Mouse (Mus musculus) skeletal muscle tissue, adult 2 months (tissue): ENCODE measurements around the gene Taf5.

Experiments
- DNase-seq: peaks from one replicate; pipeline ENCODE4 v3.0.0-alpha.2; 2012; ENCODE audit warnings: low read depth, low spot score

Gene Taf5

DNA sequence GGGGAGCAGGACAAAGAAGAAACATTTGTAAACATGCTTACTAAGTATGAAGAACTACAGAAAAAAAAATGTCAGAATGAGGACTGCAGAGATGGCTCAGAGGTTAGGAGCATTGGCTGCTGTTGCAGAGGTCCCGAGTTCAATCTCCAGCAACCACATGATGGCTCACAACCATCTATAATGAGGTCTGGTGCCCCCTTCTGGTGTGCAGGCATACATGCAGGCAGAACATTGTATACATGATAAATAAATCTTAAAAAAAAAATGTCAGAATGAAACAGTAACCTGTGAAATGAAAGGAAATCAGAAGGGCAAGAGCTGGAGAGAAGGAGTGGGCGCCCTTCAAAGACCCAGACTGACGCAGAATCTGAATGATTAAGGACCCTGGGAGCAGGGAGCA, 1.7 kb upstream of the Taf5 start:
- no peak for DNase-seq

DNA sequence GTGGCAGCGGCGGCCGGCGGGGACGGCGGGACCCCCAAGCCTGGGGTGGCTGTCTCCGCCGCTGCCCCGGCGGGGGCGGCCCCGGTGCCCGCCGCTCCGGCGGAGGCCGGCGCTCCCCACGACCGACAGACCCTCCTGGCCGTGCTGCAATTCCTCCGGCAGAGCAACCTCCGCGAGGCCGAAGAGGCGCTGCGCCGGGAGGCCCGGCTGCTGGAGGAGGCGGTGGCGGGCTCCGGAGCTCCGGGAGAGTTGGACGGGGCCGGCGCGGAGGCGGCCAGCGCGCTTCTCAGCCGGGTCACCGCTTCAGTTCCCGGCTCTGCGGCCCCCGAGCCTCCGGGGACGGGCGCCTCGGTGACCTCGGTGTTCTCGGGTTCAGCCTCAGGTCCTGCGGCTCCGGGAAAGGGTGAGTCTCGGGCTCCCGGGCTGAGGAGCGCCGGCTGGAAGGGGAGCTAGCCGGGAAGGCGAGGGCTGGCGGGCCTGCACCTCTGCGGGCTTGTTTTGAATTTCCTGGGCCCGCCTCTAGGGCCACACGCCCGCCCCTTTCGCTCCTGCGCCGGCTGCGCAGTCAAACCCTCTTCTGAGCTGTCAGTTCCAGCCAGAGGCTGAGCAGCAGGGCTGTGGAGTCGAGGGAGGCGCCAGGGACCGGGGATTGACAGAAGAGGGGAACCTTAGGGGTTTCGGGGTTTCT, 522 bp downstream of the Taf5 start:
- DNase-seq, result peak; percentile 68

DNA sequence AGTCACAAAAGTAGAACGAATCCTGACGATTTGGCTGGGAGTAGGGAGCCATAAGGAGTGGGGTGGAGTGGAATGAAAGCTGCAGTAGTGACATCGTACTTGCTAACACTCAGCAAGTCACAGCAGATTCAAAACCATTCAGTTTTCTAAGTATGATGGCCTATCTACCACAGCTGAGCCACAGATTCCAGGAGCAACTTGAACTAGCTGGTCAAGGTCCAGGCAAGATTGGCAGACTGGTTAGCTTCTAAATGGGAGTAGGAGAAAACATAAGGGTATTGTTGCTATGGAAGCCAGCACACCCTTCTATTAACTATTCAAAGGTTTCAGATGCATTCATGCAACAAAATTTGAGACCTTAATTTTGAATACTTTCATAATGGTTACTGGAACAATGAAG, 20.7 kb downstream of the Taf5 start:
- no peak for DNase-seq

DNA sequence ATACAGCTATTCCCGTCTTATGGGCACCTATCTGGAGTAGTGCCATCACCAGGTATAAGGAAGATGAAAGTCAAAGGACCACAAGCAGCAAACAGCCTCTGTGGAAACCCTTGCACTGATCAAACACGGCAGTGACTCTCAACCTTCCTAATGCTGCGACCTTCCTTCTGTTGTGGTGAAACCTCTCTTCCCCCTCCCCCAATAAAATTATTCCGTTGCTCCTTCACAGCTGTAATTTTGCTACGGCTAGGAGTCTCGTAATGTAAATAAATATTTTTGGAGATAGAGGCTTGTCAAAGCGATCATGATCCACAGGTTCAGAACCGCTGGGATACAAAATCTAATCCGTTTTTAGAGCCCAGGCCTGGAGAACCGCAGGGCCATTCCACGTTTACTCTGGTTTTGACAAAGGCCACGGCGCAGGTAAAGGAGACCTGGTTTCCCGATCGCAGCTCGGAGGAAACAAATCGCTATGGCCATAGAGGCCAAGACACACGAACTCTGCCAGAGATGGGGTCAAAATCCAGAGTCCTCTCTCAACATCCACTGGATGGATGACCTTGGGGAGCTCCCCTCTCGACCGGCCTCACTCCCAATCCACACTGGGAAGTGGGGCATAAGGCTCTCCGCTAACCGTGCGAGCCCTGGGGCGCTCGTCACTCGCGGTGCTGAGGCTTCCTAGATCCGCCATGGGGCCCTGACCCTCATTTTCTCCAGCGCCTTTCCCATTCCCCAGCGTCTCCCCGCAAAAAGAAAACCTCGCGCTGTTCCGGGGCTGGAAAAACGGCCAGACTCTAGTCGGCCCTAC, 22.4 kb downstream of the Taf5 start:
- DNase-seq, result no peak

DNA sequence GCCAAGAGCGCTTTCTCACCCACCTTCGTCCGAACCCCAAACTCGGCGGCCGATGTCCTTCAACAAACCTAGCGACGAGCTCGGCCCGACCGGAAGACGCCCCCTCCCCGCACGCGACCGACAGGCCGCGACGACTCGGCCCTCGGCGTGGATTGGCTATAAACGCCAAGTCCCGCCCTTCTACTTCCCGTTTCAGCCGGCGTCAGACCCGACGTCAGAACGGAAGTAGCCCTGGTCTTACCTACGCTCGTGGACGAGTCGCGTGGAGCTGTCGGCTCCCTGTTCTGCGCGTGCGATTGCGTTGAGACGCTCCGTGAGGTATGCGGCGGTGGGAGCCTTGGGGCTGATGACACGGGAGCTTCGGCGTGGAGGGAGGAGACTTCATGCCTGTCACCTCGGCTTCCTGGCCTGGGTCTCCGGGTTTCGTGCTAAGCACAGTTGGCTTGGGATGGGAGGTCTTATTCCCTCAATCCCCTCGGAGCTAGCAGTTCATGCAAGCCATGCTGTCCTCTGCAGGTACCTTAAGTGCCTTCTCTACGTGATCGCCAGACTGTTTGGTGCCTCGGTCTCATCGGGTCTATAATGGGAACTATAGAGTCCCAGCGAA, 23.1 kb downstream of the Taf5 start, which contains the start of the genes Usmg5 and Pdcd11:
Gene Usmg5, minus strand, starts transcription at position 98 of the 607 bp plus-strand sequence.
Gene Pdcd11, plus strand, starts transcription at position 219 of the 607 bp plus-strand sequence.
- peak; percentile 95 for DNase-seq

DNA sequence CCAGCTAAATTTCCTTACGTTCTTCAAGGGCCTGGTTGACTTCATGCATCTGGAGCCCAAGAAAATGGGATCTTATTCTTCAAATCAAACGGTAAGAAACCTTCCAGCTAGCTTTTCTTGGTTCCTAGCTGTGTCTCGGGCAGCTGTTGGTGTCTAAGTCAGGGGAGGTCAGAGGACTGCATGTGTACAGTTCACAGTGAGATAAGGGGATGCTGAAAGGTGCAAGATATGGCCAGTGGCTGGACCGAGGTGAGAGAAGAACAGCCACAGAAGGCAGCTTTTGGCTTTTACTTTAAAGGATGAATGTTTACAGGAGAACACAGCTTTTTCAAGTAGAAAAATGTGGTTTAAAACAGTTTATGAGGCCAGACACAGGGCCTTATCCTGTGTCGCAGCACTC, 33.5 kb downstream of the Taf5 start:
- DNase-seq, result no peak

DNA sequence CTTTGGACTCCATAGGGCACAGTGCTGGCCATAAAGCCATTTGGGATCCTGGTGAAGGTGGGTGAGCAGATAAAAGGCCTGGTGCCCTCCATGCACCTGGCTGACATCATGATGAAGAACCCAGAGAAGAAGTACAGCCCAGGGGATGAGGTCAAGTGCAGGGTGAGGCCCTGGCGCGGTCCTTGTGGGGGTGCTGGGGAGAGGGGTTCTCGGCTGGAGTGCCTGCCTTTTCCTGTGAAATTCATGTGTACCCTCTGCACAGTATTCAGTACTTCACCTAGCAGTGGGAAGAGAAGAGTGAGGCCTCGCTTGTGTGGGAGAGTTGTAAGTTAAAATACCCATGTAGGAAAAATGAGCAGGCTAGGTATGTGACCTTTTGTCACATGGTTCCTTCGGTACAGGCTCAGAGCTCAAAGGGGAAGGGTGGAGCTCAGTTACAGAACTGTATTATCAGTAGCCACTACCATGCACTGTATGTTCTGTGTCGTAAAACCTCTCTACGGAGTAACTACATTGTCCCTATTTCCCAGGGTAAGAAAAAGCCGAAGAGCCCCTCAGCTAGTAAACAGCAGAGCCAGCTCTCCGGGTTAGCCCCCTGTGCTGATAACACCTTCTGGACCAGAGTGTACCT, 37.2 kb downstream of the Taf5 start:
- no peak for DNase-seq

DNA sequence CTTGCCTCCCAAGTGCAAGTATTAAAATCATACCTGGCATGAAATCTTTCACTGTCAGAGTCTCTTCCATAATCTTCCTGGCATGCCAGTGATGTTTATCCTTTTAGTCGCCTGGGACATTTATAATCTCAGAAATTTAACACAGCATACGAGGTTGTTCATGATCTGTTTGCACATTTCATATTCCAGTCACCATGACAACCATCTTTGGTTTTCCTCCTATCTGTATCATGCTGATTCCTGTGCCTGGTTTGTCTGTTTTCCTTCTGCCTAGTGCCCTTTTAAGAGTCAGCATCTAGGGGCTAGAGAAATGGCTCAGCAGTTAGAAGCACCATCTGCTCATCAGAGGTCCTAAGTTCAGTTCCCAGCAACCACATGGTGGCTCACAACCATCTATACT, 51.1 kb downstream of the Taf5 start:
- no peak for DNase-seq

DNA sequence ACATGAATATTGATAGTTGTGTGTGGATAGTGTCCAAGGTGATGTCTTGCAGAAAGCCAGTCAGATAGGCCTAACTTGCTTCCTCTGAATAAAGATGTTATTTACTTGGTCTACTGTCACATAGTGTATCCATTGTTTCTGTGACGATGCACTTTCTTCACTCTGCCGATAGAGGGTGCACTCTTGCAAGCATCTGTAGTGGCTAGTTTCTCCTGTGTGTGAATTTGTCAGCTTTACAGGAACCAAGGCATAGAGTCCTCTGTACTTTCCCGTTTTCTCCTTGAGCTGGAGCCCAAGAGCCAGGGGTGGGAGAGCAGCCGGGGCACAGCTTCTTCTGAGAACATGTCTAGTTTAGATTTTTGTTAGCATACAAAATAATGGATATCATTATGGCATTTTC, 53.5 kb downstream of the Taf5 start:
- no peak for DNase-seq

DNA sequence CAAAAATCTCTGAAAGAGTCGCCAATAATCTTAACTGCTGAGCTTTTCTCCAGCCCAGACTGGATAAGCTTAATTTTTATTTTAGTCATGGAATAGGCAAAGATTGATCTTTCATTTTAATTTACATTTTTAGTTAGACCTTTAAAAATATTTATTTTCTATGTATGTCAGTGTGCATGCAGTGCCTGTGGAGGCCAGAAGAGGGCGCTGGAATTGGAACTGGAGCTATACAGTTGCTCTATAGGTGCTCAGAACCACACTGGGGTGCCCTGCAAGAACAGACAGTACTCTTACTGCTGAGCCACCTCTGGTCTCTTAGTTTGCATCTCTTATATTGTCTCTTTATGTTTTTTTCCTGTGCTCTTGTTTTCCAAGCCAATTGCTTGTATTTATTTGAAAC, 55.3 kb downstream of the Taf5 start:
- DNase-seq, result no peak

DNA sequence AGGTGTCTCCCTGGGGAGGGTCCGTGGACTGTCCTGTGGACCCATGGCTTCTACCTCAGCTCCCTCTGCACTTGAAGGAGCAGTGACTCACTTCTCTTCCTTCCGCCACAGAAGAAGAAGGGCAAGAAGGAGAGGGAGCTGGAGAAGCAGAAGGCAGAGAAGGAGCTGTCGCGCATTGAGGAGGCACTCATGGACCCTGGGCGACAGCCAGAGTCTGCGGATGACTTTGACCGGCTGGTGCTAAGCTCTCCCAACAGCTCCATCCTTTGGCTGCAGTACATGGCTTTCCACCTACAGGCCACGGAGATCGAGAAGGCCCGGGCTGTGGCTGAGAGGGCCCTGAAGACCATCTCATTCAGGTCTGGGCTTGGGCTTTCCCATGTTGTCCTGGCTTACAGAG, 60.6 kb downstream of the Taf5 start:
- DNase-seq, result no peak

DNA sequence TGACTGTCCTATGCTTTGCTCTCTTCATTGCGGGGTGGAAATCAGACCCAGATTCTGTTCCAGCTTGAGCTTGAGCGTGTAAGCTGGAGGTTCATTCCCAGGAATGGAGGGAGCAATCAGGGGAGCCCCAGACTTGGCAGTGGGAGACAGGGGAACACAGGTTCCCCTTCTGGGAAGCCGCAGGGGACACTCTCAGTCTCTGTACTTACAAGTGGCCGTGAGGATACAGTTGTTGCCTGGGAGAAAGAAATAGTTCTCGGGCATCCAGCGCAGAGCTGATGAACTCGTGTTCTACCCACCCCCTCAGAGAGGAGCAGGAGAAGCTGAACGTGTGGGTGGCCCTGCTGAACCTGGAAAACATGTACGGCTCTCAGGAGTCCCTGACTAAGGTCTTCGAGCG, 61.3 kb downstream of the Taf5 start:
- DNase-seq, result no peak

DNA sequence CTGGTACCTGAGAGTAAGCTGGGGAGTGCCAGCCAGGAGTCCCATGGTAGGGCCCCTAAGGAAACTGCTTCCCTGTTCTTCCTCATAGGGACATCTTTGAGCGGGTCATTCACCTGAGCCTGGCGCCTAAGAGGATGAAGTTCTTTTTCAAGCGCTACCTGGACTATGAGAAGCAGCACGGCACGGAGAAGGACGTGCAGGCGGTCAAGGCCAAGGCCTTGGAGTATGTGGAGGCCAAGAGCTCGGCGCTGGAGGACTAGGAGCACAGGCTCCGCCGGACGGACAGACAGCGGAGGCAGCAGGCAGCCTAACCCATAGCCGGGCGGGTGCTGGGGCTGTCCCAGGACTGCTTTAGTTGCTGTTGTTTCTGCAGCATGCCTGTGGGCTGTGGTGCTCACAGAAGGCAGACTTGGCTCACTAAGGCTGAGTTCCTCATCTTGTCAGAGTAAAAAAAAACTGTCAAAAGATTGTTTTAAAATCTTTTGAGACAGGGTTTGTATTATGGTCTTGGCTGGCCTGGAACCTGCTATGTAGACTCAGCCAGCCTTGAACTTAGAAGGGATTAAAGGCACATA, 63.1 kb downstream of the Taf5 start:
- no peak for DNase-seq
